Mouse (Mus musculus): Measurements from ENCODE around the gene 9430097D07Rik.

The 9430097D07Rik gene

DNA sequence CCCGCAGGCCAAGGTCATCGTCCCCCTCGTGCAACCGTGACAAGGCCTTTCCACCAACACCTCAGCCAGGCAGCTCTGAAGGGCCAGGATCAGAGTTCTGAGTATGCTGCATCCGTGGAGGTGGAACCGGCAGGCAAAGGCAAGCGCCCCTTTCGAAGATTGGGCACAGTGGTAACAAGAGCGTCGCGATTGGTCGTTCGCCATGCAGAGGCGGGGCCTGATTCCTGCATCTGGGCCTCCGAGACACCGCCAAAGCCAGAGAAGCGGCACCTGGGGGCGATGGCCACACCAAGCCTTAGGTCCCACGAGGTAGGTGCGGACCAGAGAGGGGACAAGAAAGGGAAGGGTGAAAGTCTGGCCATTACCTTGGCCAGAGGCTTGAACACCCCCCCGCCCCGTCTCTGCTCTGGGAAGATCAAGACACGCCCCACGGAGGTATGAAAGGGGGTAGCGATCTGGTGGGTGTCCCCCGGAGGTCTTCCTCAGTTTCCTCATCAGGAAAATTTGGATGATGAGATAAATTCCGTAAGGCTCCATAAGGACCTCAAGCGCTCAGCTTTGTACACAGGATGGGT is at the start of gene 9430097D07Rik:
Gene 9430097D07Rik (minus strand): TSS at position 99 of the 575 bp plus-strand sequence.
- DNase-seq (ENCODE audit: low spot score in 2 of 2), result peak; percentile 50 to 63

DNA sequence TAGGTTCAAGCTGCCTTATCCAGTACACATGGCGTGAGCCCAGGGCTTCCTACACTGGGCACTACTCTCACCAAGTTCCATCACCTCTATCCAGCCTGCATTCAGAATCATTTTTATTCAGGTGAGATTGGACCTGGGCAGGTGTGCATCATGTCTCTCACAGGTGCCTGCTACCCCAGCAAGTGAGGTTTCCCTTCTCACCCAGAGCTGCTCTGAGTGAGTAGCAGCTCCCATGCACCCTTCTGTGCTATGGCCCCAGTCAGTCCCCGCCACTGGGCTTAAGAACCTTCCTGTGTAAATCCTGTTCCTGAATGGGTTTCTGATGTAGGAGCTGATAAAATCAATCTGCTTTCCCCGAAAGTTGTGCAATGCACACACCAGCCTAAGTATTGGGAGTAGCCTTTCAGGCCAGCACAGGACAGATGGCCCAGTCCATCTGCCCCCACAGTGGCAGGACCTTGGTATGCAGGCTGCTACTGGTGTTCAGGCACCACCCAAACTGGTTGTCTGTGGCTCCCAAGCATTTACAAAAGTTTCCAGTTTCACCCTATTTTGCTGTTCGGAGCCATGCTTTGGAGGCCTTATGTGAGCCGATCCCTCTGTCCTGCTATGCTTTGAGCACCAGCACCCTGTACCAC is 48.7 kb upstream of the 9430097D07Rik start:
- no peak for DNase-seq (ENCODE audit: low spot score in 2 of 2)

DNA sequence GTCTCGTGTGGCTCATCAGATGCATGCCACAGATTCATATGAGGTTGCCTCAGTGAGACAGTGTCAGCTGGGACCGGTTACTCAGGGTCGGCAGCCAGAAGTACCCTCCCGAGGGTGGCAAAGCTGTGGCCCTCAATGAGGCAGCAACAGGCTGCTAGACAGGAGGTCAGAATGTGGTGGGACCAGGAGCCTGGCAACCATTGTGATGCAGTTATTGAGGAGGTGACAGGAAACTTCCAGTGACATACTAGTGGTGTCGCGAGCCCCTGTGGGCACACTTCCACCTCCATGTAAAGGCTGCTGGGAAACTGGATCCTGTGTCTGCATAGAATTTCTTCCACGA is 46.0 kb upstream of the 9430097D07Rik start, which contains the start of gene Ak1:
Gene Ak1 (plus strand): TSS at position 242 of the 343 bp plus-strand sequence.
- no peak for DNase-seq (ENCODE audit: low spot score in 2 of 2)

- no peak for DNase-seq (ENCODE audit: low spot score in 2 of 2)
Measured at GRCm38 (mm10) chr2:32620682-32621516, 45.4 kb upstream of the 9430097D07Rik start.

GRCm38 (mm10) chr2:32618051-32618450 is 42.6 kb upstream of the 9430097D07Rik start:
- DNase-seq (ENCODE audit: low spot score in 2 of 2), result no peak

DNA sequence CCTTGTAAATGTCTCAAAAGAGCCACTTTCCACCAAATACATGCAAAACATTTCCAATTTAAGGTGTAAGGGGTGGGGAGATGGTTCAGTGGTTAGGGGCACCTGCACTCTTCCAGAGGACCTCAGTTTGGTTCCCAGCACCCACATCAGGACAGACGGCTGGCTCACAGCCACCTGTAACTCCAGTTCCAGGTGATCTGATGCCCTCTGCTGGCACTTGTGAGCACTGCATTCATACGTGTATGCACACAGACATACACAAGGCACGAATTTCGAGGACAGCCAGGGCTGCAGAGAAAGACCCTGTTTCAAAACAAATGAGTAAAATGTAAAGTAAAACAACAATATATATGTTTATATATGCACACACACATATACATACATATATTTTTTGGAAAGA is 42.1 kb upstream of the 9430097D07Rik start:
- no peak for DNase-seq (ENCODE audit: low spot score in 2 of 2)

- DNase-seq (ENCODE audit: low spot score in 2 of 2), result no peak
Measured at GRCm38 (mm10) chr2:32617109-32617508, 41.6 kb upstream of the 9430097D07Rik start.

- DNase-seq (ENCODE audit: low spot score in 2 of 2), result no peak
Measured at GRCm38 (mm10) chr2:32612274-32612673, 36.8 kb upstream of the 9430097D07Rik start.

GRCm38 (mm10) chr2:32610610-32611229 is 35.2 kb upstream of the 9430097D07Rik start:
- no peak for DNase-seq (ENCODE audit: low spot score in 2 of 2)

GRCm38 (mm10) chr2:32608778-32609435 is 33.4 kb upstream of the 9430097D07Rik start:
- no peak for DNase-seq (ENCODE audit: low spot score in 2 of 2)

DNA sequence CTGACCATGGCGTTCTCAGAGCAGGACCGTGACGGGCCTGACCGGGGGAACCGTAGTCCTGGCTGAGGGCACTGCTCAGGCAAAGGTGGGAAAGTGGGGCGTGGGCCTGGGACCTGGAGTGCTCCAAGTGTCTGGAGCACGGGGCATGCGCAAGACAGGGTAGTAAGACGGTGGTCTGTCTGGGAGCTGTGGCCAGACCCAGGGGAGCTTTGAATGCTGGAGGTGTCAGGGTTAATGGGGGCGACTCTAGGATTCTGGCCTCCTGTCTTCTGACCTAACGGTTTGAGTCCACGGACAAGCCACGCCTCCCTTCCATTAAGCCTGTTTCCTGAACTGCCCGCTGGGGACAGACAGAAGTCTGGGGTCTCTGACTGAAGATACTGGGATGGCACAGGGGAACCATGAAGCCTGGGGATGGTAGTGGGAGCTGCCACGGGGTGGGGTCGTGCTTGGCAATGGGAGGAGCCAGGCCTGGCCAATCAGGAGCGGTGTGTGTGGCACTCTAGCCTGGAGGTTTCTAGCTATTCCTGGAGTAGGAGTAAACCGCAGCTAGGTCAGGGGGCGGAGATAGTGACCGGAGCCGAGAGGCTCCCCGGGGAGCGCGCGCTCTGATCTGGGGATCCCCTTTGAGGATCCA is 32.8 kb upstream of the 9430097D07Rik start:
- DNase-seq (ENCODE audit: low spot score in 2 of 2), result no peak

DNA sequence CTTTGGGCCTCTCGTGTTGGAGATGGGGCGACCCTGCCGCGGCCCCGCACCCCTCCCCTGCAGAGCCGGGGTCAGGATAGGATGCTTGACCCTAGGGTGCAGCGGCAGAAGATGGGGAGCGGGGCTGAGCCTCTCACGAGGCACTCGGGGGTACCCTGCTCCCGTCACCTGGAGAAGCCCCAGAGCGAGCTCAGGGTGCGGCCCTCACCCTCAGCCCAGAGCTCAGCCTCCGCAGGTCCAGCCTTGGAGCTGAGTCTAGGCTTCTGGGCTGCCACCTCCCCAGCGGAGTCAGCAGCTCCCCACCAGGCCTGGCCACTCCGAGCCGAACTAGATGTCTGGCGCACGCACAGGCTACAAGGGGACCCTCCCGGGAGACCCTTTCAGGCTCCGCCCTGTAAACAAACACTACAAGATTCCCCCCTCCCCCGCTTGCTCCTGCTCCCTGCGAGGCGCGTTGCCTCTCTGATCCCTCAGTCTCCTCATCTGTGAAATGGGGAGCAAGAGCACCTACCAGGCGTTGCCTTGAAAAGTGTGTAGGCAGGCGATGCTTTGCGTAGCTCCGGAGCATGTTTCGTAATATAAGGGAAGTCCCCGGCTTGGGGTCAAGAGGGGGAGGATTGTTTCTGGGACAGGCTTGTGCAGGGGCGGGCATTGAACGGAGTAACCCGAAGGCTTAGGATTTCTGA is 31.9 kb upstream of the 9430097D07Rik start:
- DNase-seq (ENCODE audit: low spot score in 2 of 2), result no peak

DNA sequence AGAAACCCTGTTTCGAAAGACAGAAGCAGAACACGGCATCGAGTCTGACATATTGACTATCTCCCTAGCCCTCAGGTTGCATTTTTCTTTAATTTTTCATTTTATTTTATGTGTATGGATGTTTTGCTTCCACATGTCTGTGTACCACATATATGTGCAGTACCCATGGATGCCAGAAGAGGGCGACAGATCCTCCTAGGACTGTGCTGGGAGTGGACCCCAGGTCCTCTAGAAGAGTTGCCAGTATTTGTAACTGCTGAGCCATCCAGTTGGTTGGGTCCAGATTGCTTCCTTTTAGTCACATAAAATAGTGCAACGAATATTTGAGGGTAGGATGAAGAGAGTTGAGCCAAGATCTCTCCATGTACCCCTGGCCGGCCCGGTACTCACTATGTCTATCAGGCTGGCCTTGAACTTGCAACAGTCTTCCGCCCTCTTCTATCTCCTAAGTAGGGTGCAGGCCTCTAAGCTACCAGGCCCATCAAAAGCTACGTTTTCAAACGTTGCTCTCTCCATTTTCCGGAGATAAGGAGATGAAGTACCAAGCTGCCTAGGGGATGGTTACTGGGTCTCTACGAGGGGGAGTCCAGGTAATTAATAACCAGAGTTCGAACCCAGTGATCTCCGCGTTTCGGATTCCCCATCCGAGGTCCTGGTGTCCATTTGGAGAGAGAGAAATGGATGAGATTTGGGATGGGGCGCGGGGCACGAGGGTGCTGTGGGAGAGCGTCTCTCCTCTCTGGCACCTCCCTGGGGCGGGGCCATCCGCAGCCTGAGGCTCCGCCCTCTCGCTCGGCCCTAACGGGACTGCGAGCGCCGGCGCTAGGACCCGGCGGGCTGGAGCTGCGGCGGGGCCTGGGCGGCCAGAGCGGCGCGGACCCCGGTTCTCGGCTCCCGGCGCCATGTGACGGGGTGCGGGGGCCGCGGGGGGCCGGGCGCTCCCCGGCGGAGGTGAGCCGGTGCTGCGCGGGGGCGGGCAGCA is 31.0 kb upstream of the 9430097D07Rik start:
- peak; percentile 47 to 77 for DNase-seq (ENCODE audit: low spot score in 2 of 2)

DNA sequence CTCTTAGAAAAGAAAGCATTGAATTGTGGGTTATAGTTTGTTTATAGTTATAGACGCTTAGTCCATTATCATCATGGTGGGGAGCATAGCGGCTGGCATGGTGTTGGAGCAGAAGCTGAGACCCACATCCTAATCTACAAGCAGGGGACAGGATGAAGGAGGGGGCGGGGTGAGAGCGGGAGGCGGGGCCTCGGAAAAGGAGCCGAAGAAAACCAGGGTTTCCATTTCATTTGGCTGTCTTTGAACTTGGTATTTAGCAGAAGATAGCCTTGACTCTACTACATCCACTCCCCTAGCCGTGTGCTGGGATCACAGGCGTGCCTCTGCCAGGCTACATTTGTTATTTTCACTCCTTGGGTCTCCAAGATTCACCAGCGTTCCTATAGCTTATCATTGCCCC is 29.1 kb upstream of the 9430097D07Rik start:
- no peak for DNase-seq (ENCODE audit: low spot score in 2 of 2)

- DNase-seq (ENCODE audit: low spot score in 2 of 2), result peak; percentile 80 to 94
Measured at GRCm38 (mm10) chr2:32602600-32603054, 27.1 kb upstream of the 9430097D07Rik start.

- DNase-seq (ENCODE audit: low spot score in 2 of 2), result no peak
Measured at GRCm38 (mm10) chr2:32601417-32602065, 26.1 kb upstream of the 9430097D07Rik start.

DNA sequence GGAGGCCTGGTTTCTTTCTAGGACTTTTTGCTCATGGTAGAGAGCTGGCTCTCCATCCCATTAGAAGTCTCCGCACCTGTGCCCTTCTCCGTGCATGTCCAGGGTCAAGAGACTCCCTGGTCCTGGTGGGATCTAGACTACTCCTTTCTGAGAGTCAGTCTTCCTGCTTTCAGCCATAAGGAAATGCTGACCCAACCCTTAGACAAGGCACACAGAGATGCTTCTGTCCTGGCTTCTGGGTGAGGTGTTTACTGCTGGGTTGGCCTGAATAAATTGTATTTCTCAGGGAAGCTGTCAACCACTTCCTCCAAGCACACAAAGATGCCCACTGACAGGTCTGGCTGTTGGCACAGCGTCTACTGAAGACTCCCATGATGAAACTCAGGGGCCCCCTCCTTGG is 23.9 kb upstream of the 9430097D07Rik start, which contains the start of gene St6galnac6:
Gene St6galnac6 (plus strand): TSS at position 301 of the 400 bp plus-strand sequence.
- DNase-seq (ENCODE audit: low spot score in 2 of 2), result no peak

GRCm38 (mm10) chr2:32598506-32598905 is 23.0 kb upstream of the 9430097D07Rik start:
- DNase-seq (ENCODE audit: low spot score in 2 of 2), result peak in 1 of 2 experiments; percentile 58

GRCm38 (mm10) chr2:32597699-32598098 is 22.2 kb upstream of the 9430097D07Rik start:
- no peak for DNase-seq (ENCODE audit: low spot score in 2 of 2)
